Mouse (Mus musculus) forebrain, embryonic 11.5 days (tissue): ENCODE measurements around the gene 2010003K11Rik. TPM values are rescaled to one million over a fixed set of nuclear protein-coding genes. Genes with fewer than 3 reads are reported as not detected.

Experiments used
- ATAC-seq: fragments of 200-750 bp; cut with Nextera tagmentation; replicated peaks from 2 replicates; pipeline ENCODE4 v1.8.0; 2017; ENCODE audit warnings: moderate TSS enrichment; ENCODE audit not compliant: low FRiP score
- DNase-seq: peaks from one replicate; pipeline ENCODE4 v3.0.0-alpha.2; 2017; ENCODE audit warnings: low spot score
- H3K27ac ChIP-seq: fragments of 300-500 bp; sonication (generic); 2 replicates; pipeline ENCODE4 v1.5.1; 2014; ENCODE audit warnings: low read depth, low read length
- H3K27me3 ChIP-seq: fragments of 300-500 bp; sonication (generic); 2 replicates; pipeline ENCODE4 v1.6.1; 2014; ENCODE audit warnings: mild to moderate bottlenecking, low read length, mixed read lengths; ENCODE audit not compliant: control insufficient read depth, insufficient read depth
- H3K36me3 ChIP-seq: fragments of 300-500 bp; sonication (generic); 2 replicates; pipeline ENCODE4 v1.6.1; 2014; ENCODE audit warnings: mild to moderate bottlenecking, low read length, moderate library complexity, mixed read lengths; ENCODE audit not compliant: control insufficient read depth, insufficient read depth
- H3K4me1 ChIP-seq: fragments of 300-500 bp; sonication (generic); replicated peaks from 2 replicates; pipeline ENCODE4 v1.6.1; 2014; ENCODE audit warnings: low read length, mixed read lengths; ENCODE audit not compliant: control insufficient read depth, insufficient read depth
- H3K4me2 ChIP-seq: fragments of 300-500 bp; sonication (generic); 2 replicates; pipeline ENCODE4 v1.6.1; 2014; ENCODE audit warnings: low read depth, mild to moderate bottlenecking, low read length, moderate library complexity, mixed read lengths; ENCODE audit not compliant: severe bottlenecking
- H3K4me3 ChIP-seq: fragments of 300-500 bp; sonication (generic); 2 replicates; pipeline ENCODE4 v1.5.1; 2014; ENCODE audit warnings: low read depth, low read length
- H3K9ac ChIP-seq: fragments of 300-500 bp; sonication (generic); 2 replicates; pipeline ENCODE4 v1.6.1; 2014; ENCODE audit warnings: low read length
- H3K9me3 ChIP-seq: fragments of 300-500 bp; sonication (generic); 2 replicates; pipeline ENCODE4 v1.6.1; 2016; ENCODE audit warnings: low read length, mixed read lengths; ENCODE audit not compliant: control insufficient read depth
- WGBS: fragments of 180-500 bp; shearing (Covaris S2); extraction: QIAGEN DNeasy Blood & Tissue Kit; methylation state at CpG from one replicate; pipeline ENCODE4 v1.1.7; 2014; 5-methylcytosine and 5-hydroxymethylcytosine counted together
- polyA plus RNA-seq: library from polyadenylated mRNA; unstranded; fragments of >200 nt; fragmentation: Nextera tagmentation; extraction: Ambion mirVana; gene quantifications from 2 replicates; pipeline ENCODE4 v1.2.1, GENCODE M21; 2014

Gene 2010003K11Rik
- polyA plus RNA-seq = not detected in 2 replicates

DNA sequence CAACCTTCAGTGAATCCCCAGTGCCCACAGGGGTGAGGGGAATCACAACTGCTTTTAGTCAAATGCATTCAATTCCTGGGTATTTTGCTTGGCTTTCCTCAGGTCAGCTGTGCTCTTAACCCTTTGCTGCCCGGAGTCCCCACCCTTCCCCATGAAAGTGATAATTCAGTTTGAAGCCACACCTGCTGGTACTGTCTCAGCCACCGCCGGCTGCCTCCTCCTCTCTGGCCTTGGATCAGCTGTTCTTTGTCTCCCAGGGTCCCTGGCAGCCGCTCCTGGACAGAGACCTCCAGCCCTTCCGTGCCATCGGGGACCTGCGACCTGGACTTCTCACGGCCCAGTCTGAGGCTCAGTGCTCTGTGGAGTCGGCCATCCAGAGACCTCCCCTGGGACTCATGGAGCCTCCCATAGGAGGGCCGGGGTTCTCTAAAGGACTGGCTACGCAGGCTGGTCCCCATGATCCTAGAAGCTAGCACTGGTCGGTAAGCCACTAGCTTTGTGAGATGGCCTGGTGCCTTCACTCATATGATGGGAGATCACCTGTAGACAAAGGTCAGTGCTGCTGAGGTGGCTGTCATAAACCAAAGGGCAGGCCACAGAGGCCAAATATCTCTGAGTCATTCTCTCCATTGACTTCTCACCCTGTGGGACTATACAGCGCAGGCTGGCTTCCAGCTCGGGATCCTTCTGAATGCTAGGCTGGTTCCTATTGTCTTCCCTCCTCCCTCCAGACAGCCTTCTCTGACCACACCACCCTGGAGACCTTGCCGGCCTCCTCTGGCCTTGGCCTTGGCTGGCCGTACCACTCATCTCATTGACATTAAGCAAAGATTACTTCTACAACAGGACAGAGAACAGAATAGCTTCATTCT is at the start of gene 2010003K11Rik:
Gene 2010003K11Rik, minus strand, starts transcription at position 522 of the 872 bp plus-strand sequence.
- no peak within 1 kb of the TSS for H3K4me3 ChIP-seq
- no peak within 1 kb of the TSS for H3K27ac ChIP-seq
- DNase-seq (no peak), ATAC-seq (no peak)
- no peak within 1 kb of the TSS for H3K4me2 ChIP-seq
- H3K9ac ChIP-seq = no peak within 1 kb of the TSS
- 0 out of 2 replicates have a peak, but pooled peaks cover 2% of the 10 kb centered on the region for H3K4me1 ChIP-seq
- H3K27me3 ChIP-seq = no peaks in the 10 kb centered on the region
- no peaks in the 10 kb centered on the region for H3K36me3 ChIP-seq
- WGBS = 58% methylated on average over 16 of the region's 16 CpGs
- H3K9me3 ChIP-seq = no peaks in the 10 kb centered on the region

DNA sequence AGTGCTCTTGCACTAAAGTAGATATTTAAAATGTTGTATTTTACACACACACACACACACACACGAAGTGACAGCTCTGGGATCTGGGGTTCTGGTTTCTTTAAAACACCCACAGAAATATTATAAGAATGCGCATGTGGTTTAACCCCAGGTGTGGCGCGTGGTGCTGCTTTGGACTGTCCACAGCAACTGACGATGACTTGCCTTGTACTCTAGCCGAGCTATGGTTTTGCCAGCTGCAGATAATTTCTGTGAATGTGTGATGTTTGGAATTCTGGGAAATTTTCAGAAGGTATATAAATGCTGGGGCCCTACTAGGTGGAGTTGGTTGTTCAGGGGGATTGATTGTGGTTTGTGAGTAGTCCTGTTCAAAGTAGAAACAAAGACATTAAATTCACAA is 49.4 kb upstream of the 2010003K11Rik start:
- 87% methylated on average over 6 of the region's 6 CpGs for WGBS

DNA sequence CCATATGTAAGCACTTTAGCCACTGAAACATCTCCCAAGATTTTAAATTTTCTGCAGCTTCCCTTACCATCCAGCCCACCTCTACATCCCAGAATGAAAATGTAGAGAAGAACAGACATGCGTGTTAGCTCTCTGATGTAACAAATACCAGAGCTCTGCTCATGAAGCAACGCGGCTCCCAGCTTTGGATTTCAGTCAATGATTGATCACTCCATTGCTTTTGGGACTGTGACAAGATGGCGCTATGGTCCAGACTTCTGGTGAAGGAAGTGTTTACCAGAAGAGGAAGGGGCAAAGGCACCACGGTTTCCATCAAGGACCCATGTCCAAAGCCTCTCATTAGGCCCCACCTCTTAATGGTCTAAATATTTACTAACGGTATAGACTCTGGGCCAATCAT is 47.5 kb upstream of the 2010003K11Rik start:
- H3K9me3 ChIP-seq = no peaks in the 10 kb centered on the region
- DNase-seq (no peak), ATAC-seq (no peak)
- H3K27me3 ChIP-seq = no peaks in the 10 kb centered on the region
- no peak overlapping the region for H3K4me3 ChIP-seq
- no peak overlapping the region for H3K4me2 ChIP-seq
- no peaks in the 10 kb centered on the region for H3K36me3 ChIP-seq
- no peak overlapping the region for H3K27ac ChIP-seq
- H3K9ac ChIP-seq = no peak overlapping the region
- WGBS = 95% methylated on average over 6 of the region's 6 CpGs
- no peaks in the 10 kb centered on the region for H3K4me1 ChIP-seq

More for the DNA sequence above, 49.4 kb upstream of the 2010003K11Rik start:
- no peak overlapping the region for H3K9ac ChIP-seq
- no peak overlapping the region for H3K27ac ChIP-seq
- H3K9me3 ChIP-seq = no peaks in the 10 kb centered on the region
- no peak overlapping the region for H3K4me3 ChIP-seq
- no peaks in the 10 kb centered on the region for H3K36me3 ChIP-seq
- ATAC-seq = no peak
- H3K4me2 ChIP-seq = no peak overlapping the region
- no peaks in the 10 kb centered on the region for H3K4me1 ChIP-seq
- no peak for DNase-seq
- no peaks in the 10 kb centered on the region for H3K27me3 ChIP-seq

DNA sequence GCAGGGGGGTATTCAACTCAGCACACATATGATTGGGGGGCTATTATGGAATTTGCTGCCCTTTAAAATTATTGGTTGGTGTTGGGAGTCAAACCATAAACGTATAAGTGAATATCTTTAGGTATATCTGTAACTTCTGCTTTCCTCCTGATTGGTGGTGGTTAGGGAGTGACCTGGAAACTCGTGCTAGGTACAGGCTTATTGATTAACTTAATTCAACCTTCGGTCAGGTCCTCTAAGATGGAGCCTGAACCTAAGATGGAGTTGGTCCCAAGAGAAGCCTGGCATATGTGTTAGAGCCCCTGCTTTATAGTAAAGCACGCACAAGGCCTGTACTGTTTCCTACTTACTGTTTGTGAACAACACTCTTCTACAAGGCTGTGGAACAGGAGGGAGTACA is 46.7 kb upstream of the 2010003K11Rik start:
- Histone ChIP-seq H3K4me1 (no peaks in the 10 kb centered on the region), H3K9ac (no peak overlapping the region), H3K9me3 (no peaks in the 10 kb centered on the region), H3K27me3 (no peaks in the 10 kb centered on the region), H3K36me3 (no peaks in the 10 kb centered on the region), H3K4me3 (no peak overlapping the region), H3K4me2 (no peak overlapping the region), H3K27ac (no peak overlapping the region)
- DNase-seq (no peak), ATAC-seq (no peak)
- WGBS = 85% methylated on average over 4 of the region's 4 CpGs

DNA sequence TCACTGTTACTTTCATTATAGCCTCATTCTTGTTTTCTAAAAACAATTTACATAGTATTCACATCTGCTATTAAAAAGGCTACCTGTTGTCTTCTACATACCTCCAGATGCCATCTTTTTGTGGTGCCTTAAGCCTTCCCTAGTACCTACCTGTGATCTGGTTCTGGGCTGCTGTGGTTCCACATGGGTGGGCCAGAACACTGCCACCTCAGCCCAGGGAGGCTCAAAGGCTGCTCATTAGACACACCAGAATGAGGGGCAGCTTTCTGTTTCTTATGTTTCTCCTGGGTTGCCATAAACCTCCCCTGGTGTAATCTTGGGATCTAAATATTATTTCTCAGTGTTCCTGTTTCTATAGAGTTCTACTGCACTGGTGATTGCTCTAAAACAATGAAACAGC is 43.7 kb upstream of the 2010003K11Rik start:
- H3K27ac ChIP-seq = no peak overlapping the region
- no peak for ATAC-seq

DNA sequence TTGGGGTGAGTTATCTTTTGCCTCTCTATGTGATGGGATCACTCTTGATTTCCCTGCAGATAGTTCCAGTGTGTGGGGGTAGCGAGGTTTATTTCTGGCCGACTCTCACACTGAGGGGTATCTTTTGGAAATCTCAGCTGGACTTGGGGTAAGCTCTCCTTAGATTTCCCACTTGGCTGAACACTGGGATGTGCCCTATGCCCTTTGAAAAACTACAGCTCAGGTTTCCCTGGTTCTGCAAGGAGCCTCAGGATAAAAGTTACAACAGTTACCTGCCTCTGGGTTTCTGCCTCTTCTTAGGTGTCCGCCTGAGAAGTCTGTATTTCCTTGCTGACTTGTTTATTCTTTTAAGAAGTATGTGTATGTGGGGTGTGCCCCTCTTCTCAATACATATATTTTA is 42.6 kb upstream of the 2010003K11Rik start:
- DNase-seq = no peak
- no peaks in the 10 kb centered on the region for H3K27me3 ChIP-seq
- H3K9ac ChIP-seq = no peak overlapping the region
- H3K4me2 ChIP-seq = no peak overlapping the region
- H3K36me3 ChIP-seq = no peaks in the 10 kb centered on the region
- no peak for ATAC-seq
- WGBS = 75% methylated on average over 3 of the region's 3 CpGs
- no peaks in the 10 kb centered on the region for H3K4me1 ChIP-seq
- H3K4me3 ChIP-seq = no peak overlapping the region
- no peak overlapping the region for H3K27ac ChIP-seq
- H3K9me3 ChIP-seq = no peaks in the 10 kb centered on the region

More for the DNA sequence above, 43.7 kb upstream of the 2010003K11Rik start:
- Histone ChIP-seq H3K4me3 (no peak overlapping the region), H3K4me1 (no peaks in the 10 kb centered on the region), H3K36me3 (no peaks in the 10 kb centered on the region), H3K27me3 (no peaks in the 10 kb centered on the region), H3K9me3 (no peaks in the 10 kb centered on the region), H3K9ac (no peak overlapping the region), H3K4me2 (no peak overlapping the region)
- no peak for DNase-seq

DNA sequence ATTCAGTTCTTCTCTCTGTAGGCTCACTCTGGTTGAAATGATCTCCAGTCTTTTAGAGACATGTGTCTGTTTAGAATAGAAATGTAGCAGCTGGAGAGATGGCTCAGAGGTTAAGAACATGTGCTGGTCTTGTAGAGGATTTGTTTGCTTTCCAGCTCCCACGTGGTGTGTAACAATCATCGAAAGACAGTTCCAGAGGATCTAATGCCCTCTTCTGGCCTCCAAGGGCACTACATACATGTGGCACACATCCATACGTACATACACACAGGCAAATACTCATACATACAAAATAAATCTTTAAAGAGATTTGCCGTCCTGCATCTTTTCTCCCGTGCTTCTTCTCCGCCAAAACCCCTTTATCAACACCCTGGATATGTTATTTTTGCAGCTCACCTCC is 41.9 kb upstream of the 2010003K11Rik start:
- H3K4me3 ChIP-seq = no peak overlapping the region
- H3K9ac ChIP-seq = no peak overlapping the region
- no peak overlapping the region for H3K4me2 ChIP-seq
- H3K36me3 ChIP-seq = no peaks in the 10 kb centered on the region
- WGBS = 91% methylated on average over 6 of the region's 6 CpGs
- ATAC-seq (no peak), DNase-seq (no peak)
- no peaks in the 10 kb centered on the region for H3K9me3 ChIP-seq
- no peak overlapping the region for H3K27ac ChIP-seq
- no peaks in the 10 kb centered on the region for H3K27me3 ChIP-seq
- no peaks in the 10 kb centered on the region for H3K4me1 ChIP-seq

DNA sequence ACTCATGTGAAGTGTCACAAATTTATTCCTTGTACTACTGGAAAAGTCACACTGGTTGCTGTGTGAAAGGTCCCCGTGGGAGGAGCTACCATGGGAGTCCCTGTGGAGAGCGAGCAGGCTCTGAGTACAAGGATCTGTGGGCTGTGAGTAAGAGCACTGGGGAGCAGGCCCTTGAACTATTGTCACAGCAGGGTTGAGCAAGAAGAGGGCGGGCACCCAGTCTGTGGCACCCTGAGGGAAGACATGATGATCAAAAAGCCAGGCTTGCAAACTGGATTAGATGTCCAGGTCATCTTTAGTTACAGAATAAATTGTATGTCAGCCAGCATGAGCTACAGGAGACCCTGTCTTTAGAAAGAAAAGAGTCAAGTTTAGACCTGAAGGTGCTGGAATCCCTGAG is 38.2 kb upstream of the 2010003K11Rik start:
- Histone ChIP-seq H3K4me1 (no peaks in the 10 kb centered on the region), H3K36me3 (no peaks in the 10 kb centered on the region), H3K9ac (no peak overlapping the region), H3K27me3 (no peaks in the 10 kb centered on the region), H3K27ac (no peak overlapping the region), H3K9me3 (no peaks in the 10 kb centered on the region), H3K4me3 (no peak overlapping the region), H3K4me2 (no peak overlapping the region)
- 65% methylated on average over 3 of the region's 3 CpGs for WGBS
- ATAC-seq (no peak), DNase-seq (no peak)

DNA sequence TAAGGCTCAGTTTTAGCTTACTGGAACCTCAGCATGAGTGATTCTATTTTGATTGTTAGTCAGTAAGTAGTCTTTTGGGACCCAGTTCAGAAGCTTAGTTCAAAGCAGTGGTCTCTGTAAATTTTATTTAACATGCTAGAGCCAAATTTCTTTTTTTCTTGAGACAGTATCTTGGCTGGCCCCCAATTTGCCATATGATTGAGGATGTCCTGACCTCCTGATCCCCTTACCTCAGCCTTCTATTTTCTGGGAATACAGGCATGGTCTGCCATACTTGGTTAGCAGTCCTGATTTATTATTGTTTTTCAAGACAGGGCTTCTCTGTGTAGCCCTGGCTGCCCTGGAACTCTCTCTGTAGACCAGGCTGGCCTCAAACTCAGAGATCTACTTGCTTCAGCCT is 37.5 kb upstream of the 2010003K11Rik start:
- Histone ChIP-seq H3K4me3 (no peak overlapping the region), H3K4me2 (no peak overlapping the region), H3K36me3 (no peaks in the 10 kb centered on the region), H3K4me1 (no peaks in the 10 kb centered on the region), H3K9ac (no peak overlapping the region), H3K27me3 (no peaks in the 10 kb centered on the region), H3K9me3 (no peaks in the 10 kb centered on the region), H3K27ac (no peak overlapping the region)
- DNase-seq (no peak), ATAC-seq (no peak)
